Mouse (Mus musculus) neural tube, embryonic 15.5 days (tissue): ENCODE data around the gene Lrg1. TPM values are rescaled to one million over a fixed set of nuclear protein-coding genes. Genes with fewer than 3 reads are reported as not detected.
"Not testable (repeated sequence)": the region's sequence is repeated elsewhere in the genome, so short reads cannot be mapped to it uniquely, and the experiment has no call there.

Source experiments
- ATAC-seq: fragments of 200-750 bp; cut with Nextera tagmentation; 2 replicates; pipeline ENCODE4 v1.8.0; 2017; ENCODE audit warnings: mild to moderate bottlenecking, moderate TSS enrichment, moderate library complexity; ENCODE audit not compliant: low FRiP score
- H3K27ac ChIP-seq: fragments of 300-500 bp; sonication (generic); replicated peaks from 2 replicates; pipeline ENCODE4 v1.5.1; 2015; ENCODE audit warnings: mild to moderate bottlenecking, inconsistent platforms
- H3K27me3 ChIP-seq: fragments of 300-500 bp; sonication (generic); replicated peaks from 2 replicates; pipeline ENCODE4 v1.6.1; 2015; ENCODE audit warnings: inconsistent platforms
- H3K36me3 ChIP-seq: fragments of 300-500 bp; sonication (generic); 2 replicates; pipeline ENCODE4 v1.6.1; 2015; ENCODE audit warnings: inconsistent platforms
- H3K4me1 ChIP-seq: fragments of 300-500 bp; sonication (generic); 2 replicates; pipeline ENCODE4 v1.6.1; 2015; ENCODE audit warnings: inconsistent platforms
- H3K4me2 ChIP-seq: fragments of 300-500 bp; sonication (generic); 2 replicates; pipeline ENCODE4 v1.6.1; 2015; ENCODE audit warnings: inconsistent platforms, mild to moderate bottlenecking, moderate library complexity
- H3K4me3 ChIP-seq: fragments of 300-500 bp; sonication (generic); replicated peaks from 2 replicates; pipeline ENCODE4 v1.5.1; 2015; ENCODE audit warnings: mild to moderate bottlenecking, inconsistent platforms
- H3K9ac ChIP-seq: fragments of 300-500 bp; sonication (generic); replicated peaks from 2 replicates; pipeline ENCODE4 v1.6.1; 2015; ENCODE audit warnings: mild to moderate bottlenecking, inconsistent platforms
- H3K9me3 ChIP-seq: fragments of 300-500 bp; sonication (generic); replicated peaks from 2 replicates; pipeline ENCODE4 v1.6.1; 2016; ENCODE audit warnings: inconsistent platforms
- WGBS: fragments of 180-500 bp; shearing (Covaris S2); methylation state at CpG from one replicate; pipeline ENCODE4 v1.1.7; 2015; ENCODE audit warnings: mixed read lengths; 5-methylcytosine and 5-hydroxymethylcytosine counted together
- polyA plus RNA-seq: library from polyadenylated mRNA; unstranded; fragments of >200 nt; fragmentation: Nextera tagmentation; extraction: Ambion mirVana; gene quantifications from 2 replicates; pipeline ENCODE4 v1.2.1, GENCODE M21; 2015

The Lrg1 gene
- polyA plus RNA-seq, 1 experiment from 2014 or later, result 0.22 TPM

DNA sequence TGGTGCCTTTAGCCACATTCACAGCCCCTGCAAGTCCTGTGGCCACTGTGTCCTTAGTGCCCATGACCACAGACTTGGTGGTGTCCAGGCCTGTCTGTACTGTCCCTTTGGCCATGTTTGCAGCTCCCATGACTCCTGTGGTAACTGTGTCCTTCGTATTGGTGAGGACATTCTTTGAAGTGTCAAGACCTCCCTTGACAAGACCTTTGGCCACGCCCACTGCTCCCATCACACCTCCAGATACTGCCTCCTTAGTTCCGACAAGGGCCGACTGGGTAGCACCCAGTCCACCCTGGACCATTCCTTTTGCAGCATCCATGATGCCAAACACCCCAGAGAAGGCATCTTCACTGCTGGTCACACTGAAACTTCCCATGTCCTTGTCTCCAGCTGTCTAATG is 14.8 kb downstream of the Lrg1 start:
- H3K9me3 ChIP-seq, result no peaks in the 10 kb centered on the region
- no peak overlapping the region for H3K4me3 ChIP-seq
- no peak overlapping the region for H3K4me2 ChIP-seq
- 79% methylated on average over 4 of the region's 4 CpGs for WGBS
- no peak overlapping the region for H3K9ac ChIP-seq
- H3K4me1 ChIP-seq, result no peaks in the 10 kb centered on the region
- H3K27ac ChIP-seq, result no peak overlapping the region
- H3K36me3 ChIP-seq, result peaks cover 21% of the 10 kb centered on the region
- no peaks in the 10 kb centered on the region for H3K27me3 ChIP-seq
- no peak for ATAC-seq

DNA sequence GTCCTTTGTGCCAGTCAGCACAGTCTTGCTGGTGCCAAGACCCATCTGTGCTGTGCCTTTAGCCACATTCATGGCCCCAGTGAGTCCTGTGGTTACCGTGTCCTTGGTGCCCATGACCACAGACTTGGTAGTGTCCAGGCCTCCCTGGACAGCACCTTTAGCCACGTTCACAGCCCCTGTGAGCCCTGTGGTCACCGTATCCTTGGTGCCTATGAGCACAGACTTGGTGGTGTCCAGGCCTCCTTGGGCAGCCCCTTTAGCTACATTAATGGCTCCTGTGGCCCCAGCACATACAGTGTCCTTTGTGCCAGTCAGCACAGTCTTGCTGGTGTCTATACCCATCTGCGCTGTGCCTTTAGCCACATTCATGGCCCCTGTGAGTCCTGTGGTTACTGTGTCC is 15.4 kb downstream of the Lrg1 start:
- not testable (repeated sequence) for H3K9me3 ChIP-seq, H3K27me3 ChIP-seq, H3K9ac ChIP-seq, H3K4me1 ChIP-seq, ATAC-seq, H3K4me2 ChIP-seq, H3K27ac ChIP-seq, H3K4me3 ChIP-seq
- H3K36me3 ChIP-seq, result peaks cover 25% of the 10 kb centered on the region
- WGBS, result 98% methylated on average over 4 of the region's 4 CpGs

DNA sequence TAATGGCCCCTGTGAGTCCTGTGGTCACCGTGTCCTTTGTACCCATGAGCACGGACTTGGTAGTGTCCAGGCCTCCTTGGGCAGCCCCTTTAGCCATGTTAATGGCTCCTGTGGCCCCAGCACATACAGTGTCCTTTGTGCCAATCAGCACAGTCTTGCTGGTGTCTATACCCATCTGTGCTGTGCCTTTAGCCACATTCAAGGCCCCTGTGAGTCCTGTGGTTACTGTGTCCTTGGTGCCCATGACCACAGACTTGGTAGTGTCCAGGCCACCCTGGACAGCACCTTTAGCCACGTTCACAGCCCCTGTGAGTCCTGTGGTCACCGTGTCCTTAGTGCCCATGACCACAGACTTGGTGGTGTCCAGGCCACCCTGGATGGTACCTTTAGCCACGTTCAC is 17.0 kb downstream of the Lrg1 start:
- not testable (repeated sequence) for ATAC-seq, H3K27ac ChIP-seq, H3K9me3 ChIP-seq, H3K27me3 ChIP-seq, H3K4me1 ChIP-seq, H3K9ac ChIP-seq, H3K4me3 ChIP-seq, H3K4me2 ChIP-seq
- 87% methylated on average over 2 of the region's 5 CpGs for WGBS
- peaks cover 41% of the 10 kb centered on the region for H3K36me3 ChIP-seq

DNA sequence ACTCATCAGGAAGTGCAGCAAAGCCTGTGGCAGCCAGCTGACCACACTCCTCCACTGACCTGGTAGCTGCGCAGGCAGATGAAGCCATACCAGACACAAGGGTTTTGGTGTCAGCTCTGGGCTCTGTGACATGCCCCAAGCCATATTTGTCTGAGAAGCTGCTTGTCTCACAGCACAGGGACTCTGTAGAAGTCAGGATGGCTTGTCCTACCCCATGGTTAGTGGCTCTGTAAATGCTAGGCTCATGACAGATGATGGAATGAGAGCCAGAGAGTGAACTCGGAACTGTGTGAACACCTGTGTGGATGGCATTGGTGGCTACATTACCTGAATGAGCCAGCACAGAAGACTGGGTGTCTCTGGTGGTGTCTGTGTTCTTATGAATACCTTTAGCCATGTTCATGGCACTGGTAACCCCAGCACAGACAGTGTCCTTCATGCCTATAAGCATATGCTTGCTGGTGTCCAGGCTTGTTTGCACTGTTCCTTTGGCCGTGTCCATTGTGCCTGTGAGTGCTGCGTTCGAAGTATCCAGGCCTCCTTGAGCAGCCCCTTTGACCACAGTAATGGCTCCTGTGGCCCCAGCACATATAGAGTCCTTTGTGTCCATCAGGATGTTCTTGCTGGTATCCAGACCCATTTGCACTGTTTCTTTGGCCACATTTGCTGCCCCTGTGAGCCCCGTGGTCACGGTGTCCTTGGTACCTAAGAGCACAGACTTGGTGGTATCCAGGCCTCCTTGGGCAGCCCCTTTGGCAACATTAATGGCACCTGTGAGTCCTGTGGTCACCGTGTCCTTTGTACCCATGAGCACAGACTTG is 18.1 kb downstream of the Lrg1 start:
- Histone ChIP-seq H3K27me3 (no peaks in the 10 kb centered on the region), H3K9ac (no peak overlapping the region), H3K4me1 (no peaks in the 10 kb centered on the region), H3K9me3 (no peaks in the 10 kb centered on the region), H3K27ac (no peak overlapping the region), H3K4me2 (no peak overlapping the region), H3K36me3 (peaks cover 52% of the 10 kb centered on the region), H3K4me3 (no peak overlapping the region)
- no peak for ATAC-seq
- WGBS, result 98% methylated on average over 8 of the region's 8 CpGs

DNA sequence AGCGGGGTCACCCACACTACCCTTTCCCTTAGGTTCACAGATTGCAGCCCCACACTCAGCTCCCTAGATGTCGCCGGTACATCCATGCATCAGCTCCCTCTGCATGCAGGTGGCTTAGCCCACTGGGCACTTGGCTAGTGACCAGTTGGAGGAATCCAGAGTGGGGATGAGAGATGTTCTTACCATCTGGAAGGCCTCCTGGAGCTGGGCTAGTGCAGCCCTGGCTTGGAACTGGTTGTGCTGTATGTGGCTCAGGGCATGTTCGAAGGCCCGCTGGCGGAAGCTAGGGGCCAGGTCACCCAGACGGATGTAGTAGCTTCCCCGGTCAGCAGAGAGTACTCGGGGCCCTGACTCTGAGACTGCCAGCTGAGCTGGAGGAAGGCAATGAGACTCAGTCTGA is 18.9 kb downstream of the Lrg1 start:
- Histone ChIP-seq H3K4me3 (no peak overlapping the region), H3K4me2 (no peak overlapping the region), H3K27ac (no peak overlapping the region), H3K27me3 (no peaks in the 10 kb centered on the region), H3K36me3 (peaks cover 59% of the 10 kb centered on the region), H3K9ac (no peak overlapping the region), H3K9me3 (no peaks in the 10 kb centered on the region), H3K4me1 (no peaks in the 10 kb centered on the region)
- no peak for ATAC-seq
- 95% methylated on average over 9 of the region's 9 CpGs for WGBS

DNA sequence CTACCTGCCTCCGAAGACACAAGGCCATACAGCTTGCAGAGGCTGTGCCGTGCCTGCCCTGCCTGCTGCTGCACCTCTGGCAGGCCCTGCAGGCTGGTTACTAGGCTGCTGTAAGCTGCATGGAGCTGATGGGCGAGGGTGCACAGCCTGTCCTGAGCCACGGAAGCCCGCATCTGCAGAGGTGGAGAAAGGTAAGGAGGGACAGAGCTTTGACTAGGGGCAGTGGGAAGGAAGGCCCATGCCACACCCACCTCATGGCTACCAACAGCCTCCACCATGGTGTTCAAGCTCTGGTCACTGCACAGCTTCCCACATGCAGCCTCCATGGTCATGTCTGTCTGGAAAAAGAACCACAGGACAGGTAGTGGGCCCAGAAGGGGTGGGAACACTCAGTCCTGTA is 19.6 kb downstream of the Lrg1 start:
- Histone ChIP-seq H3K9me3 (no peaks in the 10 kb centered on the region), H3K36me3 (peaks cover 67% of the 10 kb centered on the region), H3K4me2 (no peak overlapping the region), H3K4me1 (no peaks in the 10 kb centered on the region), H3K27ac (no peak overlapping the region), H3K9ac (no peak overlapping the region), H3K27me3 (no peaks in the 10 kb centered on the region), H3K4me3 (no peak overlapping the region)
- no peak for ATAC-seq
- WGBS, result 93% methylated on average over 5 of the region's 5 CpGs

DNA sequence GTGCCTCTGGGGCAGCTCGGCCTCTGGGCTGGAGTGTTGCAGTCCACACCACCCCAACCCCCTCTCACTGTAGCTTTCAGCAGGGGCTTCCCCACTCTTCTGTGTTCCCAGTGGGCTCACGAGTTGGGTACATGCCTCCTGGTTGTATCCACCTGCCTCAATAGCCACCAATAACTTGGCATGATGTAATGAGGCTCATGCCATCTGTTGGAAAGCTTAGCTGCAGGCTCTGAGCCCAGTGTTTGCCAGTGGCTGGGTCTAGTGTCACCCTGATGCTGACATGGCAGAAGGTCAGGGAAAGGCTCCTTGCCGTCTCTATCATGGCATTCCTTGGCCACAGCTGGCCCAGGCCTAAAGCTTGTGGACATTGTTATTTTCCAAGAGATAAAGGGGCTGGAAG is 21.0 kb downstream of the Lrg1 start:
- ATAC-seq, result no peak
- H3K9me3 ChIP-seq, result no peaks in the 10 kb centered on the region
- H3K9ac ChIP-seq, result no peak overlapping the region
- H3K4me1 ChIP-seq, result no peaks in the 10 kb centered on the region
- no peak overlapping the region for H3K27ac ChIP-seq
- peaks cover 81% of the 10 kb centered on the region for H3K36me3 ChIP-seq
- no peak overlapping the region for H3K4me2 ChIP-seq
- H3K4me3 ChIP-seq, result no peak overlapping the region
- WGBS, result 90% methylated on average over 3 of the region's 3 CpGs
- H3K27me3 ChIP-seq, result no peaks in the 10 kb centered on the region

DNA sequence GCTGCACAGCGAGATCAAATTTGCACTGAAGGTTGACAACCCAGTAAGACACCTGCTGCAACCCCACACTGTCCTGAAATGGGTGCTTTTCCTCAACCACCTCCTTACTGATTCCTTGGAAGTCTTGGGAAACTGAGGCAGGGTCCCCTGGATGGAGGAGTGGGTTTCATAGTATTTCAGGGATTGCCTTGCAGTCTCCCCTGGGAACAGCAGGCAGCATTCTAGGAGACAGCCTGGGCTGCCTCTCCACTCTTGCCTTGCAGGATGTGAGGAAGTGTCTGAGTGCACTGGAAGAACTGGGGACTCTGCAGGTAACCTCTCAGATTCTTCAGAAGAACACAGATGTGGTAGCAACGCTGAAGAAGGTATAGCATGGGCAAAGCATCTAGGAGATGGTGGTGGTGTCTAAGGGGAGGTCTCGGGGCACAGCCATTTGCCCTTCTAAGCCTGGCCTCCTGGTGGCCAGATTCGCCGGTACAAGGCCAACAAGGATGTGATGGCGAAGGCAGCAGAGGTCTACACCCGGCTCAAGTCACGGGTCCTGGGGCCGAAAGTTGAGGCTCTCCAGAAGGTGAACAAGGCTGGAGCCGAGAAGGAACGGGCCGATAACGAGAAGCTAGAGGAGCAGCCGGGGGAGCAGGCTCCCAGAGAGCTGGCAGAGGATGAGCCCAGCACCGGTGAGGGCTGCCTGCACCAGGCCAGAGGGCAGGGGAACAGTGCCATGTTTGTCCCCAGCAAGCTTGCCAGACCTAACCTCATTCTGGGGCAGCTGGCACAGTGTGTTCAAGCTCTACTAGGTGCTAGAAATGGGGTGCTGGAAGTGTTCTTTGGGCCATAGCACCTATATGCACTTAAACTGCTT is 22.9 kb downstream of the Lrg1 start:
- no peak overlapping the region for H3K9ac ChIP-seq
- H3K4me2 ChIP-seq, result no peak overlapping the region
- no peak overlapping the region for H3K4me3 ChIP-seq
- H3K27me3 ChIP-seq, result no peaks in the 10 kb centered on the region
- WGBS, result 93% methylated on average over 15 of the region's 15 CpGs
- H3K4me1 ChIP-seq, result no peaks in the 10 kb centered on the region
- peaks cover 92% of the 10 kb centered on the region for H3K36me3 ChIP-seq
- H3K27ac ChIP-seq, result no peak overlapping the region
- no peak for ATAC-seq
- H3K9me3 ChIP-seq, result no peaks in the 10 kb centered on the region

DNA sequence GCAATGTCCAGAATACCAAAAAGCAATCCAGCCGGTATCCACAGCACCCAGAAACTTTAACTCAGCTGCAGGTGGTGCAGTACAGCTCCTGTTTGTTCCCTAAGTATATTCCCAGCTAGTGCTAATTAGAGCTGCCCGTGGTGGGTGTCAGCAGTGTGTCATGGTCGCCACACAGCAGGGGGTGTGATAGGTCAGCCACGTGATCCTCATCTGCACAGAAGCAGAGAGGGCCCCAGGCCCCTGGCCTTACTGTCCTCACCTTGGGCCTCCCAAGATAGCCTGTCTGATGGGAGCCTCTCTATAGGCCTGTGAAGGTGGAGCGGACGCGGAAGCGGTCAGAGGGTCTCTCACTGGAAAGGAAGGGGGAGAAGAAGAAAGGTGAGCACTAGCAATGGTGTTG is 23.6 kb downstream of the Lrg1 start:
- Histone ChIP-seq H3K9ac (no peak overlapping the region), H3K27ac (no peak overlapping the region), H3K4me3 (no peak overlapping the region), H3K4me2 (no peak overlapping the region), H3K27me3 (no peaks in the 10 kb centered on the region), H3K9me3 (no peaks in the 10 kb centered on the region), H3K36me3 (peaks cover 90% of the 10 kb centered on the region), H3K4me1 (no peaks in the 10 kb centered on the region)
- ATAC-seq, result no peak
- 87% methylated on average over 8 of the region's 8 CpGs for WGBS

DNA sequence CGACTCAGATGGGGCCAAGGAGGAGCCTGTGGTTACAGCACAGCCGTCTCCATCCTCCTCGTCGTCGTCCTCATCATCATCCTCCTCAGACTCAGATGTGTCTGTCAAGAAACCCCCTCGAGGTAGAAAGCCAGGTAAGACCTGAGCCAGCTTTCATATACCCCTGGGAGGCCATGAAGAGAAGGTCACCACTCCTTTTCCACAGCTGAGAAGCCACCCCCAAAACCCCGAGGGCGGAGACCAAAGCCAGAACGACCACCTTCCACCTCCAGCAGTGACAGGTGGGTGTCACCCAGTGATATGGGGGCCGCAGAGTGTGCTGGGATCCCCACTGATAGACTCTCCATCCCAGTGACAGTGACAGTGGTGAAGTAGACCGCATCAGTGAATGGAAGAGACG is 24.9 kb downstream of the Lrg1 start:
- no peaks in the 10 kb centered on the region for H3K4me1 ChIP-seq
- H3K4me3 ChIP-seq, result no peak overlapping the region
- no peaks in the 10 kb centered on the region for H3K9me3 ChIP-seq
- peaks cover 81% of the 10 kb centered on the region for H3K36me3 ChIP-seq
- H3K4me2 ChIP-seq, result no peak overlapping the region
- H3K27ac ChIP-seq, result no peak overlapping the region
- no peak overlapping the region for H3K9ac ChIP-seq
- no peak for ATAC-seq
- H3K27me3 ChIP-seq, result no peaks in the 10 kb centered on the region
- 91% methylated on average over 12 of the region's 12 CpGs for WGBS

DNA sequence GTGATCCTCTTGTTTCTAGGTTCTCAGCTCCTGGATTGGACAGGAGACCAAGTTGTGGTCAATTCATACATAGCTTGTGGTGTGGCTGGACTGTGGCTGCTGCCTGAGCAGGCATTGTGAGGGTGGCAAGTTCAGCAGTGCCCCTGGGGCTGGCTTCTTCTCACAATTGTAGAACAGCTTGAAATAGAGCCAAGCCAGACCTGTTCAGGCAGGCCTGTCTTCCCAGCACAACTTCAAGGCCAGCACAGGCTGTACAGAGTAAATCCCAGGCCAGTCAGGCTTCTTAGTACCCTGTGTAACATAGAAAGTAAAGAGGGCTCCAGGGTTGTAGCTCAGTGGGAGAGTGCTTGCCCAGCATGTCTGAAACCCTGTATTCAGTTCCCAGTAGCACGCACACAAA is 29.0 kb downstream of the Lrg1 start:
- WGBS, result 96% methylated on average over 1 of the region's 1 CpGs

DNA sequence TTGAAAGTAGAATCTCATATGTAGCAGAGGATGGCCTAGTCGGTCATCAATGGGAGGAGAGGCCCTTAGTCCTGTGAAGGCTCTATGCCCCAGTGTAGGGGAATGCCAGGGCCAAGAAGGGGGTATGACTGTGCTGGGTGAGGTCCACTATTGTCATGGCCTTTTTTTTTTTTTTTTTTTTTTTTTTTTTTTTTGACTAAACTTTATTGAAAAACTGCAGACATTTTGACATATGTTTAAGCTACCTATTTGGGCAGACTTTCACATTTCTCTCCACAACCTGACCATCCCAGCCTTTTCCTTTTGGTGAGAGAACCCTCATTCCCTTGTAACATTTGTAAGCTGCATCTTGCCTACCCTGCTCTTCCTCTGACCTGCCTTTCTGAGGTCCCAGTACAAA is 29.5 kb downstream of the Lrg1 start:
- Histone ChIP-seq H3K9ac (no peak overlapping the region), H3K9me3 (no peaks in the 10 kb centered on the region), H3K4me3 (no peak overlapping the region), H3K4me2 (no peak overlapping the region), H3K27me3 (no peaks in the 10 kb centered on the region), H3K27ac (no peak overlapping the region), H3K36me3 (peaks cover 52% of the 10 kb centered on the region), H3K4me1 (no peaks in the 10 kb centered on the region)
- ATAC-seq, result no peak
- 100% methylated on average over 1 of the region's 1 CpGs for WGBS

More for the DNA sequence above, 29.0 kb downstream of the Lrg1 start:
- Histone ChIP-seq H3K4me2 (no peak overlapping the region), H3K9ac (no peak overlapping the region), H3K27ac (no peak overlapping the region), H3K36me3 (peaks cover 54% of the 10 kb centered on the region), H3K4me1 (no peaks in the 10 kb centered on the region), H3K9me3 (no peaks in the 10 kb centered on the region), H3K4me3 (no peak overlapping the region), H3K27me3 (no peaks in the 10 kb centered on the region)
- no peak for ATAC-seq
